Comparison of ENCODE assay signal across 1 mouse cellular context in the genomic region with DNA sequence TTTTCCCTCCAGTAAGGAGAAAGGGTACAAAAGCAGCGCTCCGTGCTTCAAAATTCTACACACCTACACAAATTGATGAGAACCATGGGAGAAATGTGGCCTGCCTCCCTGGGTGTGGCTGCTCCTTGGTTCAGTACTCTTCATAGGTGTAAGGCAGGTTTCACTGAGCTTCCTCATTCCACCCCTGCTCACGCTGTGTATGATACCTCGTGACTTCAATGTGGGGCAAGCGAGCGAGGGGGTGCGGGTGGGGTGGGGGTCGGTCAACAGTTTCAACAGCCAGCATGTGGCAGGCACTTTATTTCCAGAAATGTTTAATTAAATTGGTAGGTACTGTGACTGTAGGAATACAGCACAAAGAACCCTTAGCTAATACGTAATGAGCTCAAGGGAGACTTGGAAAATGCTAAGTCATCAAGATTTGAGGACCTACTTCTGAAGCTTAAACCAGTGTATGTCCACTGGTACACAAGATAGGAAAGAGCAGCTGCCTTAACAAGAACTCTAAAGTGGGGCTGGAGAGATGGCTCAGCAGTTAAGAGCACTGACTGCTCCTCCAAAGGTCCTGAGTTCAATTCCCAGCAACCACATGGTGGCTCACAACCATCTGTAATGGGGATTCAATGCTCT.
TF ChIP-seq lines count a peak whose summit lies in the region.

No protein-coding gene starts in this region.

TF ChIP-seq in CH12.LX, 34 proteins besides CTCF, POLR2A, EP300 and RAD21 (continued from another document):
- TF ChIP-seq SIN3A (IDR thresholded peaks at IDR 0.05; ENCODE audit: low read length) (peak; percentile 52; the same call in 1 of the 2 replicates), MAX (IDR thresholded peaks at IDR 0.05; ENCODE audit: low read length) (peak; percentile 67; the same call in 1 of the 2 replicates), MYC (IDR thresholded peaks at IDR 0.05; ENCODE audit: low read depth, low read length) (peak; percentile 48; the same call in 1 of the 2 replicates), MXI1 (IDR thresholded peaks at IDR 0.05; ENCODE audit: low read depth, low read length) (0 out of 2 replicates have a peak, but pooled peaks have one; percentile 41), USF1 (IDR thresholded peaks at IDR 0.05; ENCODE audit: low read depth, low read length) (no peak), CHD1 (IDR thresholded peaks at IDR 0.05; ENCODE audit: low read depth, low read length) (no peak)
